Mouse (Mus musculus) thymus, adult 2 months (tissue): ENCODE results near the gene Ppy.

ENCODE experiments used
- CTCF ChIP-seq: fragments of 200-500 bp; IDR thresholded peaks from 2 replicates; pipeline ENCODE4 v1.5.1; 2012; ENCODE audit warnings: mild to moderate bottlenecking, control low read depth, low read length, moderate library complexity, borderline replicate concordance; ENCODE audit not compliant: control insufficient read depth, poor library complexity, insufficient read depth; ENCODE audit errors: extremely low read depth
- POLR2A ChIP-seq: fragments of 200-500 bp; IDR thresholded peaks from 2 replicates; pipeline ENCODE4 v1.6.1; 2012; ENCODE audit warnings: mild to moderate bottlenecking, low read length, control low read depth, moderate library complexity; ENCODE audit not compliant: control insufficient read depth, poor library complexity, insufficient read depth; ENCODE audit errors: extremely low read depth

GRCm38 (mm10) chr11:102096887-102097391, 4.2 kb downstream of the Ppy start:
- TF ChIP-seq CTCF (no peak), POLR2A (no peak)
